Mouse (Mus musculus) midbrain, embryonic 12.5 days (tissue): Measurements from ENCODE around the gene Carm1. TPM values are rescaled to one million over a fixed set of nuclear protein-coding genes. Genes with fewer than 3 reads are reported as not detected.

Source experiments
- ATAC-seq: fragments of 200-750 bp; cut with Nextera tagmentation; 2 replicates; pipeline ENCODE4 v1.8.0; 2017; ENCODE audit warnings: low read depth, moderate TSS enrichment, moderate library complexity; ENCODE audit not compliant: low FRiP score
- H3K27ac ChIP-seq: fragments of 300-500 bp; sonication (generic); replicated peaks from 2 replicates; pipeline ENCODE4 v1.5.1; 2016; ENCODE audit warnings: mild to moderate bottlenecking
- H3K27me3 ChIP-seq: fragments of 300-500 bp; sonication (generic); 2 replicates; pipeline ENCODE4 v1.6.1; 2016; ENCODE audit warnings: mild to moderate bottlenecking
- H3K36me3 ChIP-seq: fragments of 300-500 bp; sonication (generic); 2 replicates; pipeline ENCODE4 v1.6.1; 2016
- H3K4me1 ChIP-seq: fragments of 300-500 bp; sonication (generic); 2 replicates; pipeline ENCODE4 v1.6.1; 2016
- H3K4me2 ChIP-seq: fragments of 300-500 bp; sonication (generic); replicated peaks from 2 replicates; pipeline ENCODE4 v1.6.1; 2016; ENCODE audit warnings: mild to moderate bottlenecking, moderate library complexity
- H3K4me3 ChIP-seq: fragments of 300-500 bp; sonication (generic); 2 replicates; pipeline ENCODE4 v1.5.1; 2016; ENCODE audit warnings: mild to moderate bottlenecking
- H3K9ac ChIP-seq: fragments of 300-500 bp; sonication (generic); replicated peaks from 2 replicates; pipeline ENCODE4 v1.6.1; 2016; ENCODE audit warnings: mild to moderate bottlenecking, moderate library complexity
- H3K9me3 ChIP-seq: fragments of 300-500 bp; sonication (generic); 2 replicates; pipeline ENCODE4 v1.6.1; 2016; ENCODE audit warnings: mild to moderate bottlenecking
- WGBS: fragments of 180-500 bp; shearing (Covaris S2); methylation state at CpG from one replicate; pipeline ENCODE4 v1.1.7; 2016; 5-methylcytosine and 5-hydroxymethylcytosine counted together
- polyA plus RNA-seq: library from polyadenylated mRNA; unstranded; fragments of >200 nt; fragmentation: Nextera tagmentation; extraction: Ambion mirVana; gene quantifications from 2 replicates; pipeline ENCODE4 v1.2.1, GENCODE M21; 2016

Gene Carm1
- polyA plus RNA-seq = 65.6 and 69.3 TPM in 2 replicates

DNA sequence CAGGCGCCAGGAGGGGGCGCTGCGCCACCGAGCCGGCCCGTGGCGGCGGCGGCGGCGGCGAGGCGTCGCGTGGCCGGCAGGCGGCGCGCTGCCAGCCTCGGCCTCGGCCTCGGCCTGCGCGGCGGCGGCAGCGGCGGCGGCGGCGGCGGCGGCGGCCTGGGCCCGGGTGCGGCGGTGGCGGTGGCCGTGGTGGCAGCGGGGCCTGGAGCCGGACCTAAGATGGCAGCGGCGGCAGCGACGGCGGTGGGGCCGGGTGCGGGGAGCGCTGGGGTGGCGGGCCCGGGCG, at the start of gene Carm1:
Carm1 (plus strand) TSS at position 106 of the 286 bp plus-strand sequence.
- peak within 1 kb of the TSS; percentile 93 for H3K9ac ChIP-seq
- H3K9me3 ChIP-seq = no peaks in the 10 kb centered on the region
- H3K27ac ChIP-seq = peak within 1 kb of the TSS; percentile 98
- peaks cover 30% of the 10 kb centered on the region for H3K4me1 ChIP-seq
- no peaks in the 10 kb centered on the region for H3K27me3 ChIP-seq
- WGBS = 0% methylated on average over 29 of the region's 52 CpGs
- peak; percentile 55 for ATAC-seq
- peak within 1 kb of the TSS; percentile 76 for H3K4me2 ChIP-seq
- peaks cover 19% of the 10 kb centered on the region for H3K36me3 ChIP-seq
- H3K4me3 ChIP-seq = peak within 1 kb of the TSS; percentile 83

DNA sequence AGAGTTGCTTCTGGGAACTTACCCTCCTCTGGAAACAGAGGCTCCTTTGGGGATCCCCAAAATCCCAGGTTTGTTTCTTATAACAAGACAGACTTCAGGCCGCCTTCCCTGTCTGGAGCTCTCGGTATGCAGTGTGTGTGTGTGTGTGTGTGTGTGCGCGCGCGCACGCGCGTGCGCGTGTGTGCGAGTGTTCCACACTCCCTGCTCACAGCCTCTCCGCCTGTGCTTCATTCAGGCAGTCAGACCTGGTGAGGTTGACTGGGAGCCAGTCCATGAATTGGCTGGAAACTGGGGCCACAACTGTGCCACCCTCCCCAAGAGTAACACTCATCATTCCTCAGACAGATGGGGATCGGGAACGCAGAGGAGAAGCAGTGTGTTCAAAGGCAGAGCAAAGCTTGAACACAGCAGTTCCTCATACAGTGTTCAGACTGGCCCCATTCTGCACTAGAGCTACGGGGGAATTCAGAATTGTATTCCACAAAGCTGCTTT, 49.6 kb upstream of the Carm1 start:
- no peak for ATAC-seq
- no peak overlapping the region for H3K27ac ChIP-seq
- 77% methylated on average over 16 of the region's 16 CpGs for WGBS
- H3K4me3 ChIP-seq = no peak overlapping the region
- H3K9ac ChIP-seq = no peak overlapping the region
- H3K27me3 ChIP-seq = no peaks in the 10 kb centered on the region
- peaks cover 21% of the 10 kb centered on the region for H3K36me3 ChIP-seq
- H3K4me1 ChIP-seq = no peaks in the 10 kb centered on the region
- H3K4me2 ChIP-seq = no peak overlapping the region
- no peaks in the 10 kb centered on the region for H3K9me3 ChIP-seq

GRCm38 (mm10) chr9:21497664-21498063, 49.0 kb upstream of the Carm1 start:
- 95% methylated on average over 2 of the region's 2 CpGs for WGBS
- H3K4me3 ChIP-seq = no peak overlapping the region
- H3K27ac ChIP-seq = no peak overlapping the region
- H3K36me3 ChIP-seq = peaks cover 21% of the 10 kb centered on the region
- no peaks in the 10 kb centered on the region for H3K4me1 ChIP-seq
- ATAC-seq = no peak
- H3K27me3 ChIP-seq = no peaks in the 10 kb centered on the region
- no peaks in the 10 kb centered on the region for H3K9me3 ChIP-seq
- H3K9ac ChIP-seq = no peak overlapping the region
- no peak overlapping the region for H3K4me2 ChIP-seq

GRCm38 (mm10) chr9:21498284-21498902, 48.3 kb upstream of the Carm1 start:
- no peak overlapping the region for H3K4me3 ChIP-seq
- peaks cover 28% of the 10 kb centered on the region for H3K36me3 ChIP-seq
- H3K4me2 ChIP-seq = no peak overlapping the region
- no peak for ATAC-seq
- no peak overlapping the region for H3K9ac ChIP-seq
- 92% methylated on average over 12 of the region's 12 CpGs for WGBS
- H3K9me3 ChIP-seq = no peaks in the 10 kb centered on the region
- no peak overlapping the region for H3K27ac ChIP-seq
- H3K4me1 ChIP-seq = no peaks in the 10 kb centered on the region
- no peaks in the 10 kb centered on the region for H3K27me3 ChIP-seq

GRCm38 (mm10) chr9:21503352-21503751, 43.3 kb upstream of the Carm1 start:
- no peak for ATAC-seq
- H3K27ac ChIP-seq = no peak overlapping the region
- no peaks in the 10 kb centered on the region for H3K4me1 ChIP-seq
- H3K9me3 ChIP-seq = no peaks in the 10 kb centered on the region
- peaks cover 68% of the 10 kb centered on the region for H3K36me3 ChIP-seq
- no peak overlapping the region for H3K9ac ChIP-seq
- H3K27me3 ChIP-seq = no peaks in the 10 kb centered on the region
- H3K4me3 ChIP-seq = no peak overlapping the region
- WGBS = 96% methylated on average over 8 of the region's 8 CpGs
- no peak overlapping the region for H3K4me2 ChIP-seq

DNA sequence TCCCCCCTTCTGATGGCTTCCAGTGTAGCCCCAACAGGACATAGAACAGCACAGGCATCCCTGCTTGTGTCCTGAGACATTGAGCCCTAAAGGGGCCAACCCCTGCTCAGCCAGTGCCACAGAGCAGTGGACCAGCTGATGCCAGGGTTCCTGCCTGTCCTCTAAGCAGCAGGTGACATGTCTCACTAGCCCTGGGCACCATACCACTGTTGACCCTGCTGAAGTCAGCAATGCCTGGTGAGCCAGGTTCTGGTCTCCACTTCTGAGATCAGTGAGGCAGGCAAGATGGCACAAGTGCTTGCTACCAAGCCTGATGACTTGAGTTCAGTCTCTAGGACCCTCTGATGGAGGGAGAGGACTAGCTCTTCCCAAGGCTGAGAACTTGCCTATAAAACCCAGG, 40.9 kb upstream of the Carm1 start:
- no peaks in the 10 kb centered on the region for H3K27me3 ChIP-seq
- H3K4me2 ChIP-seq = no peak overlapping the region
- H3K9ac ChIP-seq = no peak overlapping the region
- no peak overlapping the region for H3K4me3 ChIP-seq
- no peak overlapping the region for H3K27ac ChIP-seq
- H3K4me1 ChIP-seq = peaks cover 10% of the 10 kb centered on the region
- no peak for ATAC-seq
- H3K9me3 ChIP-seq = no peaks in the 10 kb centered on the region
- H3K36me3 ChIP-seq = peaks cover 64% of the 10 kb centered on the region

DNA sequence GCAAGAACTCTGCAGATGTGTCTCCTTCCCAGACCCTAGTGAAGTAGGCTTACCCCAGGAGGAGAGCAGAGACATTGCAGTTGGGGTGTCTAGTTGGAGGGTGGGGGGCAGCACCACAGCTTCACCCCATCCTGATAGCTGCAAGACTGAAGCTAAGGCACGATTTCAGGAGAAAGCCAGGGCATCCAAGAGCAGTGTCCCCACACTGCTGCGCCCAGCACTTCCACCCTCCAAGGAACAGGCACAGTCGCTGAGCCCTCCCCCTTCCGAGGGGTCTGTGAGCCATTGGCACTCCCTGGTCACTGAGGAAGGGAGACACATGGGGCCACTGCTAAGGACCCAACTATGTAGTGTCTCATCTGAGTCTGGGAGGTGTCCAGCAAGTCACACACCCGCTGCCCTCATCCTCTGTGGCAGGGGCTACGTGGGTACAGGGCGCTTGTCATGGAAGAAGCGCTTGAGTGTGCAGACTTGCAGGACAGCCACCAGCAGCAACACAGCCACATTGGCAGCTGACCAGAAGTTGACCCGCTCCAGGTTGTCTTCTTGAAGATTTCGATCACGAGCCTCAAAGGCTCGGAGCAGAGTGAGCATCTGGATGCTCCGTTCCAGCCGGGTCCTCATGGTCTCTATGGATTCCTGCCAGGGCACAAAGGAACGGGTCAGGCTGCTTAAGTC, 38.8 kb upstream of the Carm1 start:
- H3K27ac ChIP-seq = no peak overlapping the region
- H3K27me3 ChIP-seq = no peaks in the 10 kb centered on the region
- WGBS = 92% methylated on average over 15 of the region's 15 CpGs
- peaks cover 63% of the 10 kb centered on the region for H3K36me3 ChIP-seq
- no peak overlapping the region for H3K4me2 ChIP-seq
- peaks cover 14% of the 10 kb centered on the region for H3K4me1 ChIP-seq
- no peak overlapping the region for H3K9ac ChIP-seq
- no peaks in the 10 kb centered on the region for H3K9me3 ChIP-seq
- ATAC-seq = no peak
- H3K4me3 ChIP-seq = no peak overlapping the region

- Histone ChIP-seq H3K27me3 (no peaks in the 10 kb centered on the region), H3K9ac (peak overlapping the region; percentile 79; the same call in 1 of the 2 replicates), H3K27ac (no peak overlapping the region), H3K36me3 (peaks cover 52% of the 10 kb centered on the region), H3K4me2 (peak overlapping the region; percentile 79), H3K4me1 (peaks cover 14% of the 10 kb centered on the region), H3K4me3 (peak overlapping the region; percentile 76), H3K9me3 (no peaks in the 10 kb centered on the region)
- ATAC-seq = no peak
- 84% methylated on average over 7 of the region's 7 CpGs for WGBS
These were observed 37.8 kb upstream of the Carm1 start for GRCm38 (mm10) chr9:21508871-21509404.

GRCm38 (mm10) chr9:21509772-21510688, 36.7 kb upstream of the Carm1 start, which contains the start of gene Tmed1:
TSS of gene Tmed1 (minus strand) at chr9:21510252.
- Histone ChIP-seq H3K27ac (peak within 1 kb of the TSS; percentile 89), H3K4me1 (peaks cover 14% of the 10 kb centered on the region), H3K4me2 (peak within 1 kb of the TSS; percentile 79), H3K9me3 (no peaks in the 10 kb centered on the region), H3K4me3 (peak within 1 kb of the TSS; percentile 76), H3K36me3 (peaks cover 41% of the 10 kb centered on the region), H3K27me3 (no peaks in the 10 kb centered on the region), H3K9ac (peak within 1 kb of the TSS; percentile 79)
- peak; percentile 96 for ATAC-seq
- WGBS = under 1% methylated on average over 44 of the region's 44 CpGs

GRCm38 (mm10) chr9:21510689-21511015, 36.0 kb upstream of the Carm1 start:
- Histone ChIP-seq H3K4me2 (peak overlapping the region; percentile 79), H3K36me3 (peaks cover 35% of the 10 kb centered on the region), H3K27me3 (no peaks in the 10 kb centered on the region), H3K9ac (peak overlapping the region; percentile 79), H3K9me3 (no peaks in the 10 kb centered on the region), H3K27ac (peak overlapping the region; percentile 89), H3K4me3 (peak overlapping the region; percentile 76), H3K4me1 (peaks cover 14% of the 10 kb centered on the region)
- ATAC-seq = no peak
- 5% methylated on average over 7 of the region's 7 CpGs for WGBS

DNA sequence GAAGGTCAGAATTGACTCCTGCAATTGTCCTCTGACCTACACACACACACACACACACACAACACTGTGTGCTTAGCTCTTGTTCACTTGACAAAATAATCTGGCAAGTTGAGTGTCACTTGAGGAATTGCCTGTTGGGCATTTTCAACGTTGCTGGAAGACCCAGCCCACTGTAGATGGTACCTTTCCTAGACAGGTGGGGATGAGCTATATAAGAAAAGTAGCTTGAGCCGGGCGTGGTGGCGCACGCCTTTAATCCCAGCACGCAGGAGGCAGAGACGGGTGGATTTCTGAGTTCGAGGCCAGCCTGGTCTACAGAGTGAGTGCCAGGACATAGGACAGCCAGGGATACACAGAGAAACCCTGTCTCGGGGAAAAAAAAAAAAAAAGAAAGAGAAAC, 35.6 kb upstream of the Carm1 start:
- 82% methylated on average over 9 of the region's 9 CpGs for WGBS

DNA sequence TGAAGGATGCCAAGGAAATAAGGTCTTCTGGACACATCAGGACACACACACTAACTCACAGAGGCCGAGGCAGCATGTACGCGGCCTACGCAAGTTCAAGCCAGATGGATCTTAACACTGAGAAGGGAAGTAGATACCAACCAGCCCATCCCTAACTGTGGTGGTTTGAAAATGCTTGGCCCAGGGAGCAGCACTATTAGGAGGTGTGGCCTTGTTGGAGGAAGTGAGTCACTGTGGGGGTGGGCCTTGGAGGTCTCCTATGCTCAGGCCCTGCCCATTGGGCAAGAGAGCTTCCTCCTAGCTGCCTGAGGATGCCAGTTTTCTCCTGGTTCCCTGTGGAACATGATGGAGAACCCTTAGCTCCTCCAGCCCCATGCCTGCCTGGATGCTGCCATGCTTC, 33.2 kb upstream of the Carm1 start:
- Histone ChIP-seq H3K9me3 (no peaks in the 10 kb centered on the region), H3K4me2 (no peak overlapping the region), H3K9ac (no peak overlapping the region), H3K4me3 (no peak overlapping the region), H3K27ac (no peak overlapping the region), H3K27me3 (no peaks in the 10 kb centered on the region), H3K36me3 (peaks cover 7% of the 10 kb centered on the region), H3K4me1 (peaks cover 14% of the 10 kb centered on the region)
- ATAC-seq = no peak
- 98% methylated on average over 4 of the region's 4 CpGs for WGBS

More for the DNA sequence above, 35.6 kb upstream of the Carm1 start:
- Histone ChIP-seq H3K27ac (peak overlapping the region; percentile 89), H3K4me1 (peaks cover 14% of the 10 kb centered on the region), H3K9ac (peak overlapping the region; percentile 79), H3K4me2 (peak overlapping the region; percentile 79), H3K9me3 (no peaks in the 10 kb centered on the region), H3K27me3 (no peaks in the 10 kb centered on the region), H3K4me3 (peak overlapping the region; percentile 76), H3K36me3 (peaks cover 31% of the 10 kb centered on the region)
- ATAC-seq = no peak
